Mouse (Mus musculus) brain, embryonic 14.5 days (tissue): ENCODE results near the gene Crebl2. TPM values are rescaled to one million over a fixed set of nuclear protein-coding genes. Genes with fewer than 3 reads are reported as not detected.

ENCODE experiments used
- DNase-seq: peaks from one replicate; pipeline ENCODE4 v3.0.0-alpha.2; 2011; ENCODE audit warnings: low read depth
- CTCF ChIP-seq: fragments of 200-500 bp; IDR thresholded peaks from 2 replicates; pipeline ENCODE4 v1.5.1; 2012; ENCODE audit warnings: inconsistent platforms, mild to moderate bottlenecking, moderate library complexity, borderline replicate concordance; ENCODE audit not compliant: insufficient read depth, insufficient read length; ENCODE audit errors: extremely low read depth
- POLR2A ChIP-seq: fragments of 200-500 bp; IDR thresholded peaks from 2 replicates; pipeline ENCODE4 v1.6.1; 2012; ENCODE audit warnings: mild to moderate bottlenecking, inconsistent platforms, borderline replicate concordance; ENCODE audit not compliant: poor library complexity, insufficient read depth, insufficient read length, severe bottlenecking; ENCODE audit errors: extremely low read depth
- polyA plus RNA-seq: library from polyadenylated mRNA; depleted of rRNA; stranded (reverse); fragments of >200 nt; gene quantifications from 2 replicates; pipeline ENCODE4 v1.2.3, GENCODE M21; 2012

Gene Crebl2
- polyA plus RNA-seq, 1 experiment, result 8.4 TPM

DNA sequence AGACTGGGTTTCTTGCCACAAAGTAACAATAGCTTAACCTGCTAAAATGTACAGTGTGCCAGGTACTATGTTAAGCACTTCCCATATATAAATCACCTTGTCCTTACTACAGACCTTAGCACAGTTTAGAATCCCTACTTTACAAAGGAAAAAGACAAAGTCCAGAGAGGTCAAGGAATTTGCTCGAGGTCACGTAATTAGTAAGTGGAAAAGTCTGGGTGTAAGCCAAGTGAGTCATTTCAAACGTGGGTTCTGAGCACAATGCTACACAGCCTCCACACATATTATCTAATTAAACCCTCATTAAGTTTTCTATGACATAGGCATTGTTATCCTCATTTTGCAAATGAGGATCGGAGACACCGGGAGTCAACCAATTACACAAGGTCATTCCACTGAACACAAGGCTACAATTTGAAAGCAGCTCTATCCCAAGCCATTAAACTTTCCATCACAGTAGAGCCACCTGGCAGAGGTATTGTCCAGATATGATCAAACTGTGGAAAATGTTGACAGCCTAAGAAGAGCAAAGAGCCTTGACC is 25.1 kb upstream of the Crebl2 start:
- TF ChIP-seq CTCF (no peak), POLR2A (no peak)
- no peak for DNase-seq

DNA sequence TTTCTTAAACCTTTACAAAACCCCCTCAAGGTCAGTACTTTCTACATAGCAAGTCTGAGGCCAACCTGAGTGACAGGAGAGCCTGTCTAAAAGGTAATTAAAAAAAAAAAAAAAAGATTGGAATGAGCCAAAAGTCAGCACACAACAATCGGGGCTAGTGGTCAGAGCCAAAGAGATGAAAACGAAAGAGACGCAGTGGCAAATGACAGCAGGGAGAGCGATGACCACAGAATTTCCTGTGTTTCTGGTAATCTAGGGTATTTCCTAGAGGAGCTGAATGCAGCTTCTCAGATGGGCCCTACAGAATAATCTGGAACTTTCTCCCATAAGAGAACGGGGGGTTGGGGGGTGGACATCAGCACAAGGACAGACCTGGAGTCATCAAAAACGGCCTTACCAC is 23.8 kb upstream of the Crebl2 start:
- TF ChIP-seq POLR2A (no peak), CTCF (no peak)
- no peak for DNase-seq

GRCm38 (mm10) chr6:134807091-134807490 is 22.9 kb upstream of the Crebl2 start:
- TF ChIP-seq POLR2A (no peak), CTCF (no peak)
- DNase-seq, result no peak

- DNase-seq, result no peak
- TF ChIP-seq POLR2A (no peak), CTCF (no peak)
Observed at GRCm38 (mm10) chr6:134807794-134808193, 22.2 kb upstream of the Crebl2 start.

DNA sequence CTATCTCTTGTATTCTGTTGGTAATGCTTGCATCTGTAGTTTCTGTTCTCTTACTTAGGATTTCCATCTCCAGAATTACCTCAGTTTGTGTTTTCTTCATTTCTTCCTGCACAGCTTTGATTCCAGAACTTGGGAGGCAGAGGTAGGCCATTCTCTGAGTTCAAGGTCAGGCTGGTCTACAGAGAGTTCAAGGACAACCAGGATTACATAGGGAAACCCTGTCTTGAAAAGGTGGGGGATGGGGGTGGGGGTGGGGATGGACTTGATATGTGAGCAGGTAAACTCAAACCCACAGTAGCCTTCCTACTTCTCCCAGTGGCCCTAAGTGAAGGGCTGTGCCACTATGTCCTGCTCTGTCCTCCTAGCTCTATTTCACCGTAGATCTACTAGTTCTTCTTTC is 16.9 kb upstream of the Crebl2 start:
- TF ChIP-seq POLR2A, result no peak
- TF ChIP-seq CTCF, result no peak
- no peak for DNase-seq

- TF ChIP-seq POLR2A, result no peak
- no peak for DNase-seq
Observed at GRCm38 (mm10) chr6:134817051-134817928, 12.7 kb upstream of the Crebl2 start.

DNA sequence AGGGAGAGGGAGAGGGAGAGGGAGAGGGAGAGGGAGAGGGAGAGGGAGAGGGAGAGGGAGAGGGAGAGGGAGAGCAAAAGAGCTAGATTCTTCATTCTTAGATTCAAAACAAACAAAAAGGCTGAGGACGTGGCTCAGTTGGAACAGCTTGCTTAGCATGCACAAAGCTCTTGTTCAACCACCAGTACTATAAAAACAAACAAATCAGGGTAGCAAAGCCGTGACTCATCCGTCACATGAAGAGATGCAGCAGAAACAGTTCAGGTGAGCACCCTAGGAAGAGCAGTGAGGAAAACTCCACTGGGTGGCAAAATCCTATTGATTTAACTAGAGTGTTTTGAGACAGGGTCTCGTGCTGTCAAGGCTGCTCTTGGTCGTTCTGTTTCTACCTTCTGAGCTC is 10.2 kb upstream of the Crebl2 start:
- no peak for DNase-seq
- TF ChIP-seq POLR2A (no peak), CTCF (no peak)

- DNase-seq, result no peak
- TF ChIP-seq CTCF, result no peak
- no peak for TF ChIP-seq POLR2A
Observed at GRCm38 (mm10) chr6:134820411-134820810, 9.5 kb upstream of the Crebl2 start.

GRCm38 (mm10) chr6:134822844-134823243 is 7.1 kb upstream of the Crebl2 start:
- no peak for DNase-seq
- TF ChIP-seq POLR2A, result no peak
- TF ChIP-seq CTCF, result peak; percentile 63

DNA sequence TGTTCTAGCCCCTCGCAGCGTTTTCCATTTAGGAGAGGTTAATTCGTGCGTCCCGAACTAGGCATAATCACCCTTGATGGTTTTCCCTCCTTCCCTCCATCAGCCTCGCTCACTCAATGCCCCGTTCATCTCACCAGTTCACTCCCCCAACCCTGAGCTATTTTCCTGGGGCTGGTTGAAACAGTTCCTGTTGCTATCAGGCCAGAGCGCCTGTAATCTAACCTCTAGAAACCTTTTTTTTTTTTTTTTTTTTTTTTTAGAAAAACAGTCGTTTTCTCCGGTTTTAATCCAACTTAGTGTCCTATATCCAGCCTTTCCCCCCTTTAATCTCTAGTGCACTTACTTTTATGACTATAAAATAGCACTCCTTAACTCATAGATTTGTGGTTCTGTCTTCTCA is 822 bp downstream of the Crebl2 start:
- TF ChIP-seq CTCF (no peak), POLR2A (no peak)
- no peak for DNase-seq

DNA sequence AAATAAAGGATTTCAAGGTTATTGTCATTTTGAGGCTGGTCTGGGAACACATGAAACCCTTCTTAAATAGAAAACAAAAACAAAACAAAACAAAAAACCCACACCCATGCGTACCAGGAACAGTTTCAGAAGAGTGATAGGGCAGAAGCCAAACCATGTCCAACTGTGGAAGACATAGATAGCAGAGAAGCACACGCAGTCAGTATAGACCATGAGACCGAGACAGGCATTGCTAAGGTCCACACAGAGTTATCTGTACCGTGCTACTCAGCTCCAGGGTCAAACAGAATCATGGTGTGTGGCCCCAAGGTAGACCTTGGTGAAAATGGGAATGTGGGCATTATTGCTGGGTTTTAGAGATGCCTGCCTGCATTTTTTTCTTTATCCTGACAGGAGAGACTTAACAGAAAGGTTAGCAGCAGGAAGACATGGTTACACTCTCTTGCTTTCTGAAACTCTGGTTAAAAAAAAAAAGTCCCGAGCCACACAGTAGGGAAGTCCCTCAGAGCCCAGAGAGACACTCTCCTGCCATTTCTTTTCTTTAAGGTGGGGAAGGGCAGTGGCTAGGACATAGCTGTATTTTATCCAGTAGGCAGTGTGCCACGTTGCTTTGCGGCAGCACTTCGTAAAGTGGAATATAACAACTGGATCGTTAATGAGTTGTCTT is 4.8 kb downstream of the Crebl2 start:
- no peak for DNase-seq
- TF ChIP-seq POLR2A (no peak), CTCF (no peak)
